Mouse (Mus musculus) spleen, adult 2 months (tissue): ENCODE results near the gene Fhdc1.

Experiments used
- CTCF ChIP-seq: fragments of 200-500 bp; IDR thresholded peaks from 2 replicates; pipeline ENCODE4 v1.5.1; 2011; ENCODE audit warnings: mild to moderate bottlenecking, inconsistent platforms; ENCODE audit not compliant: insufficient read depth, insufficient read length, insufficient replicate concordance; ENCODE audit errors: extremely low read depth
- POLR2A ChIP-seq: fragments of 200-500 bp; IDR thresholded peaks from 2 replicates; pipeline ENCODE4 v1.6.1; 2011; ENCODE audit warnings: low read depth, low read length, inconsistent platforms

- no peak for TF ChIP-seq POLR2A
- TF ChIP-seq CTCF: no peak
These were observed 37.3 kb downstream of the Fhdc1 start for GRCm38 (mm10) chr3:84442890-84443289.
